Mouse (Mus musculus) thymus, adult 2 months (tissue): ENCODE results near the gene Abcb1a.

Experiments
- CTCF ChIP-seq: fragments of 200-500 bp; IDR thresholded peaks from 2 replicates; pipeline ENCODE4 v1.5.1; 2012; ENCODE audit warnings: mild to moderate bottlenecking, control low read depth, low read length, moderate library complexity, borderline replicate concordance; ENCODE audit not compliant: control insufficient read depth, poor library complexity, insufficient read depth; ENCODE audit errors: extremely low read depth
- POLR2A ChIP-seq: fragments of 200-500 bp; IDR thresholded peaks from 2 replicates; pipeline ENCODE4 v1.6.1; 2012; ENCODE audit warnings: mild to moderate bottlenecking, low read length, control low read depth, moderate library complexity; ENCODE audit not compliant: control insufficient read depth, poor library complexity, insufficient read depth; ENCODE audit errors: extremely low read depth

DNA sequence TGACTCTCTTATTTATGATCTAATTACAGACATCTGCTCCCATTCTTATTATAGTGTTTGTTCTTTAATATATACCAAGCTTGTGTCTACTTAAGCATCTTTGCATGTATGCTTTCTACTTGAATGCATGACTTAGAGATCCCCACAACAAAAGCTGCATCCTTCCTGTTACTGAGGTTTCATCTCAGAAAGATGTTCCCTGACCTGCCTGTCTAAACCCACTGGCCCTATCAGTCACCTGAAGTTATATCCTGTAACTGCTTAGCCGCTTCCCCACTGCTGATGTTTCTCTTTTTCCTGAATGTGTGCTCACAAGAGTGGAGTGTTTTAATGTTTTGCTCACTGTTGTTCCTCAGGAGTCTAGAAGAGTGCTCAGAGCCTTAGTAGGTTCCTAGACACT is 9.7 kb downstream of the Abcb1a start:
- TF ChIP-seq CTCF = no peak
- TF ChIP-seq POLR2A = no peak
